Mouse (Mus musculus) kidney, postnatal 36 days (tissue): ENCODE results near the gene Npl.
"Not testable (repeated sequence)": the region's sequence is repeated elsewhere in the genome, so short reads cannot be mapped to it uniquely, and the experiment has no call there.

Experiments used
- DNase-seq, 2 experiments: peaks; one replicate each; pipeline ENCODE4 v3.0.0; 2021 to 2022; ENCODE audit warnings: mixed read lengths in 2 of 2

The Npl gene

GRCm38 (mm10) chr1:153486767-153487499 lies 62.9 kb downstream of the Npl start:
- DNase-seq = peak; percentile 75 to 81

- not testable (repeated sequence) for DNase-seq
Measured at GRCm38 (mm10) chr1:153486120-153486519, 63.7 kb downstream of the Npl start.

GRCm38 (mm10) chr1:153485201-153485796 lies 64.5 kb downstream of the Npl start:
- no peak for DNase-seq

- DNase-seq = no peak
Measured at GRCm38 (mm10) chr1:153481025-153481412, 68.8 kb downstream of the Npl start.

GRCm38 (mm10) chr1:153480386-153481024 lies 69.3 kb downstream of the Npl start:
- DNase-seq = peak; percentile 65 to 90

GRCm38 (mm10) chr1:153479296-153479695 lies 70.5 kb downstream of the Npl start:
- DNase-seq = no peak

- no peak for DNase-seq
Measured at GRCm38 (mm10) chr1:153461796-153462195, 88.0 kb downstream of the Npl start.

- no peak for DNase-seq
Measured at GRCm38 (mm10) chr1:153456137-153456536, 93.7 kb downstream of the Npl start.

- no peak for DNase-seq
Measured at GRCm38 (mm10) chr1:153453146-153453642, 96.7 kb downstream of the Npl start.
